In the genomic region with DNA sequence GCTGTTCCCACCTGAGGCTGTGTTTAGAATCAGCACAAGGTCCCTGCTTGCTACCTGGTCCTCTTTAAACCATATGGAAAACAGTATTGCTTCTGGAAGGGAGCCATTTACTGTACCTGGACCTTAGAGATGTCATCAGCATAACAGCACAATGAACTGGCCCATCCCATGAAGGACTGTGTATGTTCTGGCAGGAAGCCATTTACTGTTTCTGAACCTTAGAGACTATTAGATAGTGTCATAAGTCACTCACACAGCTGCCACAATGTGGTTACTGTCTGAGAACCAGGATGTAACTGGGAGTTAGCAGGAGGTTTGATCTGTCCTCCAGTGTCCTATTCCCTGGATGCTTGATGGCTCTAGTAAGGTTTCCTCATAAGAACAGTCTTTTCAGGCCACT, we compare ENCODE assay signal across 26 mouse cellular contexts. TPM values are rescaled to one million over a fixed set of nuclear protein-coding genes. Genes with fewer than 3 reads are reported as not detected.
DNase-seq lines count a peak whose midpoint lies in the region; ATAC-seq and TF ChIP-seq lines count a peak whose summit lies in the region.
"Had no signal": no experiment of that assay in that cellular context is flagged by ENCODE, and none has a peak within 500 bp of the region (broad histone marks: within the 10 kb centered on the region; RNA-seq: fewer than 3 reads in every experiment).

No protein-coding gene starts in this region.

- no peak overlapping the region for H3K4me3 ChIP-seq in intestine, embryonic 16.5 days (ENCODE audit: low read length)
- no peak overlapping the region for H3K4me3 ChIP-seq in stomach, postnatal 0 days (ENCODE audit: low read depth, low read length)
- H3K4me3 ChIP-seq: embryonic facial prominence, embryonic 13.5 days; embryonic facial prominence, embryonic 15.5 days; forebrain, embryonic 13.5 days; forebrain, embryonic 15.5 days had no signal

- peaks cover 19% of the 10 kb centered on the region; the same call in 1 of the 2 replicates for H3K4me1 ChIP-seq in intestine, embryonic 16.5 days (ENCODE audit: control insufficient read depth, insufficient read depth, low read length)
- H3K4me1 ChIP-seq in stomach, postnatal 0 days (replicated peaks; ENCODE audit: control insufficient read depth, insufficient read depth), result no peaks in the 10 kb centered on the region
- H3K4me1 ChIP-seq: embryonic facial prominence, embryonic 13.5 days; embryonic facial prominence, embryonic 15.5 days; forebrain, embryonic 13.5 days; forebrain, embryonic 15.5 days had no signal

- peak; percentile 97 for DNase-seq in large intestine, adult 2 months (ENCODE audit: low read depth, low spot score)
- no peak for DNase-seq in stomach, postnatal 0 days (ENCODE audit: low spot score)
- no peak for DNase-seq in cerebellum, adult 8-10 months
- no peak for DNase-seq in left cerebral cortex, postnatal 10 days (ENCODE audit: extremely low spot score in 1 of 2, low spot score in 2 of 2)
- DNase-seq in thymus, postnatal 25 days, result no peak
- DNase-seq: adrenal gland, adult 8-10 months; adrenal gland, postnatal 14 days; adrenal gland, postnatal 36 days; B cell, adult 2 months; cerebellum, adult 18-20 months; cerebellum, adult 9-10 months; cerebellum, postnatal 10 days; cerebellum, postnatal 25 days; forebrain, postnatal 0 days had no signal

- H3K9me3 ChIP-seq in intestine, embryonic 16.5 days (ENCODE audit: control insufficient read depth, low read length), result no peaks in the 10 kb centered on the region
- H3K9me3 ChIP-seq in stomach, postnatal 0 days (ENCODE audit: control insufficient read depth, low read length), result no peaks in the 10 kb centered on the region
- H3K9me3 ChIP-seq: embryonic facial prominence, embryonic 13.5 days; embryonic facial prominence, embryonic 15.5 days; forebrain, embryonic 13.5 days; forebrain, embryonic 15.5 days; G1E had no signal

- no peak for TF ChIP-seq CTCF in stomach, postnatal 0 days (IDR thresholded peaks at IDR 0.05; ENCODE audit: low read depth)

- intact Hi-C loops in left cerebral cortex, postnatal 10 days (cut with DNase I), result no loop called here

- no peak overlapping the region for H3K4me2 ChIP-seq in intestine, embryonic 16.5 days (ENCODE audit: low read depth, low read length)
- no peak overlapping the region for H3K4me2 ChIP-seq in stomach, postnatal 0 days (replicated peaks; ENCODE audit: low read depth)
- H3K4me2 ChIP-seq: embryonic facial prominence, embryonic 13.5 days; embryonic facial prominence, embryonic 15.5 days; forebrain, embryonic 13.5 days; forebrain, embryonic 15.5 days had no signal

- no peaks in the 10 kb centered on the region for H3K27me3 ChIP-seq in intestine, embryonic 16.5 days (replicated peaks; ENCODE audit: control insufficient read depth, insufficient read depth, low read length)
- H3K27me3 ChIP-seq in stomach, postnatal 0 days (ENCODE audit: control insufficient read depth, insufficient read depth, low read length), result no peaks in the 10 kb centered on the region
- H3K27me3 ChIP-seq: embryonic facial prominence, embryonic 13.5 days; embryonic facial prominence, embryonic 15.5 days; forebrain, embryonic 13.5 days; forebrain, embryonic 15.5 days; Patski had no signal

- no peak for TF ChIP-seq EP300 in stomach, postnatal 0 days (optimal IDR thresholded peaks at IDR 0.05)

- 0 out of 2 replicates have a peak, but pooled peaks have one; percentile 20 for ATAC-seq in erythroblast, adult 5-6 weeks (replicated peaks; ENCODE audit: low FRiP score, poor library complexity, severe bottlenecking)
- peak; percentile 63 for ATAC-seq in intestine, embryonic 16.5 days
- peak; percentile 63 for ATAC-seq in stomach, postnatal 0 days (ENCODE audit: low FRiP score, low TSS enrichment)
- ATAC-seq: activated CD4-positive, CD25-positive, alpha-beta regulatory T cell, adult 4 months; CD4-positive, CD25-positive, alpha-beta regulatory T cell, adult 4 months; forebrain, embryonic 13.5 days; forebrain, embryonic 15.5 days; forebrain, postnatal 0 days; Patski had no signal

- H3K36me3 ChIP-seq in intestine, embryonic 16.5 days (ENCODE audit: control insufficient read depth, insufficient read depth, low read length), result no peaks in the 10 kb centered on the region
- H3K36me3 ChIP-seq in stomach, postnatal 0 days (ENCODE audit: control insufficient read depth, insufficient read depth, low read length), result no peaks in the 10 kb centered on the region
- H3K36me3 ChIP-seq: embryonic facial prominence, embryonic 13.5 days; embryonic facial prominence, embryonic 15.5 days; forebrain, embryonic 15.5 days; G1E had no signal

- peak overlapping the region; percentile 55 for H3K27ac ChIP-seq in intestine, embryonic 16.5 days (ENCODE audit: low read length)
- peak overlapping the region; percentile 31; the same call in 1 of the 2 replicates for H3K27ac ChIP-seq in stomach, postnatal 0 days (replicated peaks)
- H3K27ac ChIP-seq: embryonic facial prominence, embryonic 13.5 days; embryonic facial prominence, embryonic 15.5 days; forebrain, embryonic 13.5 days; forebrain, embryonic 15.5 days had no signal

- no peak overlapping the region for H3K9ac ChIP-seq in intestine, embryonic 16.5 days (ENCODE audit: low read depth, low read length)
- no peak overlapping the region for H3K9ac ChIP-seq in stomach, postnatal 0 days (ENCODE audit: low read length)
- H3K9ac ChIP-seq: embryonic facial prominence, embryonic 13.5 days; embryonic facial prominence, embryonic 15.5 days; forebrain, embryonic 13.5 days; forebrain, embryonic 15.5 days; forebrain, postnatal 0 days had no signal

RNA-seq across cellular contexts. Expression of a gene that starts 33.7 kb away (rescaled TPM):
- total RNA-seq in erythroblast, adult 5-6 weeks (2015; ENCODE audit: low replicate concordance), result not detected in 2 replicates
- not detected in 2 replicates for total RNA-seq in erythroblast, adult 5-6 weeks (2017; ENCODE audit: low replicate concordance)
- polyA plus RNA-seq in intestine, embryonic 16.5 days (2015; fragmentation: Nextera tagmentation; extraction: Ambion mirVana), result 26.3 and 33.1 TPM in 2 replicates
- 67.5 and 107 TPM in 2 replicates for polyA plus RNA-seq in large intestine, adult 2 months (2012; rRNA removed)
- 59.1 and 62.1 TPM in 2 replicates for polyA plus RNA-seq in stomach, postnatal 0 days (2015; fragmentation: Nextera tagmentation; extraction: Ambion mirVana)
- under 1 TPM in 1 of 2 experiments, not detected in 1; 0.75 TPM for total RNA-seq in left cerebral cortex, postnatal 10 days (2021)
- total RNA-seq: adrenal gland, adult 18-20 months; adrenal gland, postnatal 36 days; CH12.LX had no signal
- polyA plus RNA-seq: CD4-positive, CD25-positive, alpha-beta regulatory T cell, adult 4 months; forebrain, embryonic 13.5 days; forebrain, embryonic 15.5 days; G1E had no signal
